Mouse (Mus musculus) heart, adult 8-10 months (tissue): ENCODE results near the gene Plxna4. TPM values are rescaled to one million over a fixed set of nuclear protein-coding genes. Genes with fewer than 3 reads are reported as not detected.

Experiments
- DNase-seq: peaks from one replicate; pipeline ENCODE4 v3.0.0; 2022; ENCODE audit warnings: low spot score
- total RNA-seq, 4 experiments: library from RNA; stranded (reverse); gene quantifications; 2 replicates each; pipeline ENCODE4 v1.2.4; 2022

Gene Plxna4
- total RNA-seq: 10 to 100 TPM; 11.5 to 15.2 (median 13.8) TPM

DNA sequence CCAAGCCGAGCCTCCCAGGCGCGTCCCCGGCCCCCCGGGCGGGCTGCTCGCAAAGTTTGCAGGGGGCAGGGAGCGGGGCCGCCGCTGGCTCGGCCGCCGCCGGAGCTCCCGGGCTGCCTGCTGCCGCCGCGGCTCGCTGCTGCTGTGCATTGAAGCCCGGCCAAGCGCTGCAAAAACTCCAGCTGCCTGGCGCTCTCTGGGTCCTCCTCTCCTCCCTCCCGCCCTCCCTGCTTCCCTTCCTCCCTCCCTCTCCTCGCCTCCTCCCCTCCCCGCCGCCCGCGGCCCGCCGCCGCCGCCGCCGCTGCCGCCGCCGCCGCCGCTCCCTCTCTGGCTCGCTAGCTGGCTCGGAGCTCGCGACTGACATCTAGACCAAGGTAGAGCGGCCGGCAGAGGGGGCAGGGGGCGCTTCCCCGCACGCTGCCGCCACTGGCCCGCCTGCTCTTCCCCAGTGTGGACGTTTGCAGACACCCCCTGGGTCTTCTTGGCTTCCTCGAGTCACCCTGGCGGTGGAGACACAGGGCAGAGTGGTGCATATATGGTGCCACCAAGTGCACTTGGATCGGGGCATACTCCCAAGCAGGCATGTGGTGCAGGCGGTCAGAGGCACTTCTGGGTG, at the start of gene Plxna4:
Plxna4 (minus strand) TSS at position 137 of the 616 bp plus-strand sequence.
- DNase-seq: peak; percentile 60

DNA sequence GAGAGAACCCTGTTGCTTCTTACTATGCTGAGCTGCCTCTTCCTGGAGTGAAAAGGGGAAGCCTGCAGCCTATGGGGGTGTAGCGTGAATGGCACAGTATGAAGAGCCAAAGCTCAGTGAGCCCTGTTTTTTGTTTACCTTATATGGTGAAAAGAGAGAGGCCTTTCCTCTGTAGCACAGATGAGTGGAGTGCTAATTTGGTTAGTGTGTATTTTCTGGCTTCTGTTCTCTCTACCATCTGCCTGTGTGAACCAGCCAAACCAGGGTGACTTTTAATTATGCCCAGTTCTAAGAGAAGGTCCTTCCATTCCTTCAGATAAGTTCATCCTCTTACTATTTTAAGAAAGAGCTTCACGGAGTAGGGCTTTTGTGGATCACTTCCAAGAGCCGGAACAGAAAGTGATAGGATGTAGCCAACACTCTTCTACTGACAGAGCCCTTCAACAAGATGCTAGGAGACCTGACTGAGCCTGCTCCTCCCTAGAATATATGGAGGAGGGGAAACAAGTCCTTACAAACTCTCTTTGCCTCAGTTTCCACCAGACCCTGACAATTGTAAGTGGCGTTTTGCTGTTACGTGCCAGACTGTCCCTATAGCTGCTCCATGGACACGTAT, 49.7 kb upstream of the Plxna4 start:
- peak; percentile 9 for DNase-seq

DNA sequence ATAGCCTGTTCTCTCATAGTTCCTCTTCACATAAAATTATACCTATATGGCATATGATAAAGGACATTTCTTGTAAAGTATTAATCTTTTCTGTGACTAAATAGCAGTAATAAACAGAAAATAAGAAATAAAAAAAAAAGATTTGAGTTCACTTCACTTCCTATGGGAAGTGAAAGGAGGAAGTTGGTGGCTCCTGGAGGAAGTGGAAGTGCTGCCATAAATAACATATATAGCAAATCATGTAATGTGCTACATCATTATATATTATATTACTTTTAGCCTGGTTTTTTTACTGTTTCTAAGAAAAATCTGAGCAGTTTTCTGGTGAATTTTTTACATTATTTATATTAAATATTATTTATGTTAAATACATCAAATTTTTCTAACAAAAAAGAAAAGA, 22.7 kb upstream of the Plxna4 start:
- DNase-seq: no peak

DNA sequence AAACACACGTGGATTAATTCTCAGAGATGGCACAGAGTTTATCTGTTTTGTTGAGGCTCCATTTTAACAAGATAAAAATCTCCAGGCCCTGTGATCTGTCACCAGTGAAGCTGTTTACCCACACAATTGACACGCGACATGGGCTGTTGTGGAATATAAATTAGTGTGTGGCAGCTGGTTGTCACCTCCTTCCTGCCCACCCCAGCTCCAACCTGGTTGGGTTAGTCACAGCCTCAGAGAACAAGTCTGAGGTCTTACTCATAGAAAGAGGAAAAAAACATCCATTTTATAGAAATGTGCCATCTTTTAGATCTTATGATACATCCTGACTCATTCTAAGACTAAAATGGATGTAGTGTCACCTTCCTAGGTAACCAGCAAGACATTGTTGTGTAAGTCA, 18.8 kb upstream of the Plxna4 start:
- no peak for DNase-seq

DNA sequence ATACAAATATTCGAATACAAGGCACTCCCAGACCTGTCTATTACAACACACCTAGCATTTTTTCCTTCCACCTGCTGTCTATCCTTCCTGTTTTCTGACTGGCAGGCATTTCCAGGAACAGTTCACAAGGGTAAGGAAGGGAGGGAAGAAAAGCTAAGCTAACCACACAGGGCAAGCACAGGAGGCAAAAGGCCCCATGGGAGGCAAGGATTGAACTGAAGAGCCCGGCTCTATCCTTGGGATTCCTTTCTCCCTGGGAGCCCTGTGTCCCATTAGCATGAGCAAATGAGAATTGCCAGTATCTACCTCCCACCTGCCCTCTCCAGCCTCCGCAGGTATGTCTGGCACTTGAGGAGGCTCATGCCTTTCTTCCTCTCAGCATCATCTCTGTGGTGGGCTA, 17.6 kb upstream of the Plxna4 start:
- no peak for DNase-seq

DNA sequence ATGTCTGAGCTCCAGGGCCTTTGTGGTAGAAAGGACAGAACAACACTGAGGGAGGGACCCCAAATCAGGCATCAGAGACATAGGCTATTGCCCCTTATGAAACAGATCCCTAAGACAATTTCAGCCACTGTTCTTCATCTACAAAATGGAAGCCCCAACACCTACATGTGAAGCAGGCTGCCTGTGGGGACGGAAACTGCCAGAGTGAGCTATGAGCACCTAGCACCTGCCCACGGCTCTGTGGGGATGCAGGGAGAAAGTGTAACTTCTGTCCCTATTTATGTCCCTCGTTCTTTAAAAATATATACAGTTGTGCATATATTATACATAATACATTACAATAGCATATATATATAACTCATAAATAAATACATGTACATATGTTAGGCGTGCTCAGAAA, 16.9 kb upstream of the Plxna4 start:
- DNase-seq: no peak

DNA sequence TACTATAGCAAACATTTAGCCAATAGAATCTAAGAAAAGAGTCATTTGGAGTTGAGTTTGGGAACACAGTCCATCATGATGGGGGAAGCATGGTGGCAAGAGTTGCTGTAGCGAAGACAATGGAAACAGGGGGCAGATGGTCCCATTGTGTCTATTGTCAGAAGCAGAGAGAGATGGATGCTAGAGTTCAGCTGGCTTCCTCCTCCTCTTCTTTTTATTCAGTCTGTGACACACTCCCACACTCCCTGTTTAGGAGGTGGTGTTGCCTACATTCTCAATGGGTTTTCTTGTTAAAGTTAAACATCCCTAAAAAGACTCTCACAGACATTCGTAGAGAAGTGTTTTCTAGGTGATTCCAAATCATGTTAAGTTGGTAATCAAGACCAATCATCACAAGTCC, 14.1 kb upstream of the Plxna4 start:
- DNase-seq: no peak

DNA sequence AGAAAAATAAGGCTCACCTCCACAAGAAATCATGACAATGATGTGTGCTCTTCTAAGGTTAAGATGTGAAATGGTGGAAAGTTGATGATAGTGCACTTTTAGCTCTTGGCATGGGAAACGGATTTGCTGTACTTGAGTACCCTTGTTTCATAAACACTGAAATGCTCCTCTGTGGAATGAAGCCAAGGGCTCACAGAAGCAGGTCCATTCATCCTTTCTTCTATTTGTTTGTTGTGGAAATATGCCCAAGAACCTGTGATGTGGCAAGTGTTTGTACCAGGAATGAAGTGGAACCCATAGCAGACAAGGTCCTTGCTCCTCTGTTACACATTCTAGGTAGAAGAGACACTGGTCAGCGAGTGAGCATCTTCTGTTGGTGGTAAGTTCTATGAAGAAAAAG, 13.3 kb upstream of the Plxna4 start:
- no peak for DNase-seq

DNA sequence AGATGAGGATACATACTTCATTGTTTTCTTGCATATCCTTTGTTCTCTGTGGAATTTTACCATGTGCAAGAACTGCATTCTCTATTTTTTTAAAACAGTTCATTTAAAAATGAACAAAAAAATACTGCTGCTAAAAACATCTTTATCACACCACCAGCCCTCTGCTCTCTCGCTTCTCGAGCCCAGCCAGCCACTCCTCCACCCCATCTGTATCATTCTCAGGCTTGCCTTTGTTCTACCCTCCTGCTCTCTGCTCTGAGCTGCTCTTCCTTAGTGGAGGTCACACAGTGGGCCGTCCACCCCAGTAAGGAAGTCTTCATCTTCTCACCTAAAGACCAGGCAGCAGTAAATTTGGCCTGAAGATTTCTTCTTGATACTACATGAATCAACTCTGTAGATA, 7.6 kb upstream of the Plxna4 start:
- DNase-seq: no peak

DNA sequence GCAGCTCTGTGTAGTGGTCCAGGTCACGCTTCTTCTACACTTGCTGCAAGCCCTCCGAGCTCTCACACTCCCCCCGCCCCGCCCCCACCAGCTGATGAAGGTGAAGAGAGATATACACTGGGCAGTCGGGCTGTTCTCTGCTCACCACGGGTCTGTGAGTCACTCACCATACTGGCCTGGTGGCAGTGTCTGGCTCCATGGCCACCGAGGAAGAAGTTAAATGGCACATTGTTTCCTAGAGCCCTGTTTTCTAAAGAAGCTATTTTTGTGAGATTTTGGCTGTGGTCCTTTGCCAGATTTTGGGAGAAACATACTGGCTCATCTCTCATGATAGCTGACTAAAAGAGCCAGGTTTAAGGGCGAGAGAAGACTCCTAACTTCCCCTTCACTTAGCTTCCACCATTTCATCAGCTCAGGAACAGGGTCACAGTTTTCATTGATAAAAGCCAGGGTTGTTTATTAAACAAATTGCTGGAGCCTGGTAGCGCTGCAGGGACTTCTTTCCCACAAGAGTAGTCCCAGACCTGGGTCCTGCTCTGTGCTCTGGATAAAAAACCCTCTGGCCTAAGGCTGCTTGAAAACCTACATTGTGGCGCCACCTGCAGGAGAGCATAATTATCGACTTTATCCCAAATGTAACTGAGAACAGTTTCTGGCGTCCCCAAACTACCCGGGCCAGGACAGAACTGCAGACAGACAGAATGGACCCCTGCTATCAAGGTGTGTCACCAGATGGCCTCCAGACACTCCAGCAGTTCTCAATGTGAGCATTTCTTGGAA, 3.2 kb upstream of the Plxna4 start:
- peak; percentile 81 for DNase-seq

DNA sequence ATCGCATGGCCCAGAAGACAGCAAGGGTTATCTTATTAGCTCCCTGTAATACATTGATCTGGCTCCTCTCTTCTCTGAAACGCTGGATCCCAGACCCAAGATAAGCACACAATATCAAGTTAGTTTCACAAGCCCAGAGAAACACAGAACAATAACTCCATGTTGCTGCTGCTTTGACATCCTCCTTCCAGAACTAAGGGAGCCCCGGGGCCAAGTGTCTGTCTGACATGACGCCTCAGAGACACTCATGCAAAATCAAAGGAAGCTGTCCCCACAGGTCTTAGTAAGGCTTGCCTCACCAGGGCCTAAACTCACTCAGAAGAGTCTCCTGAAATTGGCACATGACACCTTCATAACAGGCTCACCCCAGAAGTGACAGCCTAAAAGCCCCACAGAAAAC, 1.6 kb upstream of the Plxna4 start:
- DNase-seq: no peak

DNA sequence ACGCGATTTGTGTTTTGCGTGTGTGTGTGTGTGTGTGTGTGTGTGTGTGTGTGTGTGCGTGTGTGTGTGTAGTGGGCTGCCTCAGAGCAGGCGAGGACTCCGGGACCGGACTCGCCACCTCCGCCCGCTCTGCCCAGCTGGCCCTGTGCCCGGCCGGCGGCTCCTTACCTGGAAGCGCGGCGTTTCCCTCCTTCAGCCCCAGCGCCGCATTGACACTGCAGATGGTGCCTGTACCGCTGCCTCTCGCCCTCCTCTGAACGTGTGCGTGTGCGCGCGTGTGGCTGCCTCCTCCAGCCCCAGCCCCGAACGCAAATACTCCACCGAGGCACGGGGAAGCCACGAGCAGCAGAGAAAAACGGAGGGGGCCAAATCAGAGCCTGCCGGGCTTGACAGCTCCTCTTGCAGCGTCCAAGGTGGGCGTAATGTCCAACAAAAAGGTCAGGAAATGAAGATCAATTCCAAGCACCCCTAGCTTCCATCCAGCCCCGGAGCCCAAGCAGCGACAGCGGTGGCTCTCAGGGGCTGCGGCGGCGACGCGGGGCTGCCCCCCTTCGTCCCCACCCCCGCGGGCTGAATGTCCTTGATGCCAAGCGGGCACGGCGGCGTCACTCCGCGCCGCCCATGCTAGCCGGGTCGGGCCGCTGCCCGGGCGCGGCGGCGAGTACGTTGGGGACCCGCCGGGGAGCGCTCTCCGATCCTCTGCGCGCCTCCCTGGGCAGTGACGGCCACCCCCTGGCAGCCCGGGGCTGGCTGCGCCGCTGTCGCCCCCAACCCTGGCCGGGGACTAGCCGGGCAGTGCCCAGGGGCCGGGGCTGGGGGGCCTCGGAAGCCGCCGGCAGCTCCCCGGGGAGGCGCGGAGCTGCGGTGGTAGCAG, 619 bp downstream of the Plxna4 start:
- DNase-seq: no peak

DNA sequence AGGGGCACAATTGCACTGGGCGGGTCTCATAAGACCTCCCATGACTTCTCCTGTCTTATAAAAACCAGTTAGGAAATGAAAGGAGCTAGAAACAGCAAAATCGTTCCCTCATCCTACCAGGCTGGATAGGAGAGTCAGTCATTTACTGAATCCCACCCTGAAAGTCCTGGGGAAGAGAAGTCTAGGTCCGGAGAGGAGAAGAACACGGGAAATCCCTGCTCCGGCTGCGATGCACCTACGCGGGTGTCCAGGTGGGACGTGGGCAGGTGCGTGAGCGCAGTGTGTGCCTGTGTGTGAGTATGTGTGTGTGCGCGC, 1.2 kb downstream of the Plxna4 start:
- no peak for DNase-seq

DNA sequence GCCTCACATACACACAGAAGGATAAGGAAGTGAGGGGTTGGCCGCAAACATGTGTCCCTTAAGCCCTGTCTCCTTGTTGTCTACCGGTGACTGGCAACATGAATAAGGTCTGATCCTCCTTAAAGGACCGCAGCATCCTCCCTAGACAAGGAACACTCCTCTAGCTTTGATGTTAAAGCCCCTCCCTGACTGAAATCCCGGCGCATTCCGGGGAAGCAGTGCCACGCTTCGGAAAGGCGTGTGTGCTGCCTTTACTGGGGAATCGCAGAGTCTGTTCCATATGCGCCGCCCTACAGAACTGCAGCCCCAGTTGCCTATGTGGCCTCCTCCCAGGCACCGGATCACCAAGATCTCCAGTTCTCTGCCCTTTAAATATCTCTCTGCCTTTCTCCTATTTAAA, 1.6 kb downstream of the Plxna4 start:
- no peak for DNase-seq

DNA sequence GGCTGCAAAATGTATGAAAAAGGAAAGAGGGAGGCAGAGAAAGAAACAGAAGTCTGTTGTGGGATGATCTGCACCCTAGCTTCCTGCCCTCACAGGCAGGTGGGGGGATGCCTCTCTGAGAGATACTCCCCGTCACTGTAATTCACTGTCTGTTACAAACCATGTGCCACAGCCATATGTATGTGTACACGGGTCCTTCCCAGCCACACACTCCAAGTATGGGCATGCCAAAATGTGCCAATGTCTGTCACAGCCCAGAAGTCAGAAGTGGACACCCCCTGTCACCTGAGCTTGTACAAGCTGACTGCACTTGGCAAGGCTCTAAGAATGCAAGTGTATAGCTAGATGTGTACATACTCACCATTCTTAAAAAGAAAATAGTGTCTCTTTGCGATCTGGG, 2.8 kb downstream of the Plxna4 start:
- no peak for DNase-seq

DNA sequence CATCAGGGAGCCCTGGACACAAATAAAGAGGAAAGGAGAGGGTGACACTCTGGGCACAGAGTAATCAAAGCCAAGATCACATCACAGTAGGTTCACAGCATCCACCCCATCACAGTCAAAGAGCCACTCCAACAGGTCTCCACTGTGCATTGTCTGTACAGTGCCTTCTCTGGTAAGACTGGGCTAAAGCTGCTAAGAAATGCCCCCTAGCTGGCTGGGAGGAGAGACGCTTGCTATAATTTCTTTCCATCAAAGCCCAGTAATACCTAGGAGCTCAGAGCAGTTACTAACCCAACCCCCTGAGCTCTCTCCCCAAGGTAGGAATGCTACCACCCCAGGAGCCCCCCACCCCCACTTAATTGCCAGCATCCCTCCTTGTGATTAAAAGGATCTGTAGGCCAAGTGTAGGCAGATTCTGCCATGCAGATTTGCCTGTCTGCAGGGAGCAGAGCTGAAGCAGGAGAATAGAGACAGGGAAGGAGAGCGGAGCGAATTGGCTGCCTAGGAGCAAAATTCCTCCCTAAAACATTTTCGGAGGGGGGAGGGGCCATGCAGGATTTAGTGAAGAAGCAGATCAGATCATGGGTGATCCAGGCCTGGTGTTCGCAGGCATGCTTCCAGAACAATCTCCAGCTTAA, 3.6 kb downstream of the Plxna4 start:
- DNase-seq: no peak

DNA sequence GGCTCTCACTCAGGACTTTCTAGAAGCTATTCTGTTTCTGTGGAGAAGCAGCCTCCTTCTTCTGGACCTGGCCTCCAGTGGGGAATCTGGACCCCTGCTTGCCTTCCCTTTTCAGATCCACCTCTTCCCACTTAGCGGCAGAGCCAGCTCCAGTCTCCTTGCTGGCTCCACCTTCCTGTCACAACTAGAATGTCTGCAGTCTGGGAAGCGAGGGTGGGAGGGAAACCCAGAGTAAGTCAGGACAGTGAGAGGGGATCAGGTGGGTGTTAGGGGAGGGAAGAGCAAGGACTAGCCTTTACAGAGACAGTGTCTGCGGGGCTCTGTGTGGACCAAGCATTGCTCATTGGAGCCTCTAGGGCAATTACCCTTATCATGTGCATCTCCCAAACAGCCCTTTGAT, 4.4 kb downstream of the Plxna4 start:
- DNase-seq: no peak

DNA sequence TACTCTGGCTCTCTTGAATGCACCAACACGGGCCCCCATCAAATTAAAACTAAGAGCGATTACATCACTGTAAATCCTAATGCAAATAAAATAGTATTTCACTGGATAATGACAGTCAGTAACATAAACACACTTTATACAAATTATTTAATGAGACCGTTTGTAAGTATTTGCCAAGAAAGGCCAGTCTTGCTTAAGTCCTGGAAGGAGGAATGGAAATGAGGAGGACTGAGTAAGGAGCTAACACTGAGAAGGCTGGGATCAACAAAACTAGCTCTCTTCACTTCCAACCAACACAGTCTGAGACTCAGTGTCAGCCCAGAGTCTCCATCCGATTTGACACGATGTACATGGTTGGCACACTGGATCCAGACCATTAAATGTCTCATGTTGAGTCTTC, 16.5 kb downstream of the Plxna4 start:
- DNase-seq: no peak

DNA sequence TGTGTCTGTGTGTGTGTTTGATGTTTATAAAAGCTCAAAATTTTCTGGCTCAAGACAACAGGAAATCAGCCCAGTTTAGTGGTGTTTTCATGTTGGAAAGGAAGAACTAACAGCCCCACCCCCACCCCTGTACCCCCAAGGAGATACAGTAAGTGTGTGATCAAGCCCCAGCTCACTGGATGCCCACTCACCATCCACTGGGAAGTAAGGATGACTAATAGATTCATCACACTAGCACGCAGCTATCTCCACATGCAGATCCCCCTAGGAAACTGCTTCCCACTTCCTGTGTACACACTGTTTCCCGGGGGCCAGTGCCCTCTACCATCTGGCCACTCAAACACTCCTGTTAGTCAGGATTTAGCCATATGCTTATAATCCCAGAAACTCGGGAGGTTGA, 17.5 kb downstream of the Plxna4 start:
- no peak for DNase-seq

DNA sequence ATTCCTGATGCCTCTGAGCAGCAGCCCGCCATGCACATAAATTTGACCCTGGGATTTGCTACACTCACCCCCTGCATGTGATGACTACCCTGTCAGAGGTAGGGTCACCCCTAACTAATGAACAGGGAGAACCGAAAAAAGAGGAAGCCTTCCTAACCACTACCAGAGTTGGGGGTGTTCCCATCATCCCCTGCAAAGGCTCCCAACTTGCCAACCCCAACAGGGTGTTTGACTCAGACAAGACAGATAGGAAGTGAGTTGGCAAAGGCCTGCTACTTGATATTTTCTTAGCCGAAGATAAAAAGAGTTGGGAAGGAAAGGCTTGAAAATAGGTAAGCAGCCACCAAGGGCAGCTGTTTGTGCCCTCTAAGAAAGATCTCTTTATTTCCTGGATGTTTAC, 18.1 kb downstream of the Plxna4 start:
- no peak for DNase-seq

DNA sequence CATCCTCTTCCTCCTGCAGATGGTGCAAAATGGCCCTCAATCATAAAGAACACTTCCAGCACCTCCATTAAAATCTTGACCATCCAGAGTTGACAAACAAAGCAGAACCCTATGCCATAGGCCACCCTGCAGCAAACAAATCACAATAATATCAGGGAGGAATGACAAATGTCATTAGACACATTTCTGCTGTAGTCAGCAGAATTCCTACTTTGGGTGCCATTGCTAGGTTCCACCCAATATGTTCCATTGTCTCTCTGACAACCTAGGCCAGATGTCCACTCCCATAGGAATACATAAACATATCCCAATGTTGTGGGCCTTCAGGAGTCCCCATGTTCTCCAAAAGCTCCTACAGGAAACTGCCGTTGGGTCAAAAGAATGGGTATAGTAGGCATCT, 41.1 kb downstream of the Plxna4 start:
- DNase-seq: no peak

DNA sequence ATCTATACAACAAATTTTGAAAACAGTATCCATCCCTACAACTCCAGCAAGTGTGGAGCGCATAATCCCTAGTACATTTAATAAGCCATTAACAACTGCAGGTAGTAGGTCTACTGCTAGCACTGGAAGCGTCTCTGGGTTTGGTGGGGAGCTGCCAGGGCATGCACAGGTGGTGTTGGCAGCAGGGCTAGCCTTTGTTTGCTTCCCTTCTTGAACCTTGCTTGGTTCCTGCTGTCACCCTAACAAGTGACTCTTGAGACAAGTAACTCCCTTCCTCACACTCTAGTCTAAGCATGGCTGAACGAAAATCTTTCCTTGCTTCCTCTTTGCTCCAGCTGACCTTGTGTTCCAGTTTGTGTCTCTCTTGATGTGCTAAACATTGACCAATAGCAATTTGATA, 44.0 kb downstream of the Plxna4 start:
- no peak for DNase-seq
